Mouse (Mus musculus) CH12.LX (cell line): ENCODE data around the gene Nrn1. TPM values are rescaled to one million over a fixed set of nuclear protein-coding genes. Genes with fewer than 3 reads are reported as not detected.

ENCODE experiments used
- DNase-seq: peaks from one replicate; pipeline ENCODE4 v3.0.0-alpha.2; 2013; ENCODE audit errors: extremely low read depth
- H3K27ac ChIP-seq: 2 replicates; pipeline ENCODE4 v1.5.1; 2012; ENCODE audit warnings: low read depth, mild to moderate bottlenecking, control low read depth, moderate library complexity; ENCODE audit not compliant: insufficient read depth
- H3K27me3 ChIP-seq: replicated peaks from 2 replicates; pipeline ENCODE3; 2012; ENCODE audit warnings: inconsistent platforms
- H3K36me3 ChIP-seq, 2 experiments: replicated peaks in 1 of 2; 2 replicates each; pipeline versions ENCODE3 to v1.6.1; 2012; ENCODE audit warnings: inconsistent platforms in 1 of 2, low read length in 1 of 2, mild to moderate bottlenecking in 1 of 2, mixed read lengths in 1 of 2, moderate library complexity in 1 of 2; ENCODE audit not compliant: control insufficient read depth in 1 of 2, insufficient read depth in 1 of 2
- H3K4me1 ChIP-seq, 2 experiments: 2 replicates each; pipeline ENCODE4 v1.6.1; 2012; ENCODE audit warnings: inconsistent platforms in 1 of 2, moderate library complexity in 1 of 2; ENCODE audit not compliant: insufficient read depth in 2 of 2, control insufficient read depth in 1 of 2
- H3K4me2 ChIP-seq: 2 replicates; pipeline ENCODE4 v1.6.1; 2012; ENCODE audit warnings: low read depth, mild to moderate bottlenecking, control low read depth; ENCODE audit not compliant: poor library complexity, insufficient read depth, severe bottlenecking
- H3K4me3 ChIP-seq, 3 experiments: fragments of 150-350 bp in 1 of 3; sonication (generic) in 1 of 3; replicated peaks in 1 of 3; 2 replicates each; pipeline versions ENCODE3 to v1.5.1; 2011 to 2012; ENCODE audit warnings: low read depth in 2 of 3, low read length in 2 of 3, mild to moderate bottlenecking in 2 of 3, moderate library complexity in 2 of 3, control low read depth in 1 of 3, improper control_type of control experiment in 1 of 3, inconsistent platforms in 1 of 3, mixed read lengths in 1 of 3; ENCODE audit not compliant: poor library complexity in 1 of 3
- H3K79me2 ChIP-seq: replicated peaks from 2 replicates; pipeline ENCODE4 v1.6.1; 2012; ENCODE audit warnings: mild to moderate bottlenecking, moderate library complexity; ENCODE audit not compliant: control insufficient read depth, poor library complexity, insufficient read depth, severe bottlenecking; ENCODE audit errors: extremely low read depth
- H3K9ac ChIP-seq: 2 replicates; pipeline ENCODE4 v1.6.1; 2012; ENCODE audit warnings: low read depth, mild to moderate bottlenecking, control low read depth, moderate library complexity; ENCODE audit not compliant: insufficient read depth
- H3K9me3 ChIP-seq: replicated peaks from 2 replicates; pipeline ENCODE3; 2012; ENCODE audit warnings: low read length, inconsistent platforms, mixed read lengths
- BHLHE40 ChIP-seq: IDR thresholded peaks from 2 replicates; pipeline ENCODE4 v1.6.1; 2011; ENCODE audit warnings: mild to moderate bottlenecking, low read depth, low read length, improper control_type of control experiment
- CHD1 ChIP-seq: IDR thresholded peaks from 2 replicates; pipeline ENCODE4 v1.6.1; 2012; ENCODE audit warnings: low read depth, low read length, improper control_type of control experiment, inconsistent platforms
- CHD2 ChIP-seq: IDR thresholded peaks from 2 replicates; pipeline ENCODE4 v1.6.1; 2011; ENCODE audit warnings: low read length, improper control_type of control experiment
- CTCF ChIP-seq, 2 experiments: IDR thresholded peaks in 1 of 2; conservative IDR thresholded peaks in 1 of 2; 2 replicates each; pipeline ENCODE4 v1.5.1; 2011 to 2012; ENCODE audit warnings: low read depth in 2 of 2, low read length in 2 of 2, improper control_type of control experiment in 1 of 2, inconsistent platforms in 1 of 2, mild to moderate bottlenecking in 1 of 2, moderate library complexity in 1 of 2
- EP300 ChIP-seq: IDR thresholded peaks from 2 replicates; pipeline ENCODE4 v1.6.1; 2011; ENCODE audit warnings: low read length, improper control_type of control experiment
- JUN ChIP-seq: IDR thresholded peaks from 2 replicates; pipeline ENCODE4 v1.6.1; 2011; ENCODE audit warnings: low read depth, mild to moderate bottlenecking, low read length, improper control_type of control experiment, moderate library complexity; ENCODE audit not compliant: insufficient read depth
- JUND ChIP-seq: conservative IDR thresholded peaks from 2 replicates; pipeline ENCODE4 v1.6.1; 2011; ENCODE audit warnings: low read depth, low read length, improper control_type of control experiment
- KAT2A ChIP-seq: IDR thresholded peaks from 2 replicates; pipeline ENCODE4 v1.6.1; 2012; ENCODE audit warnings: low read length, improper control_type of control experiment, inconsistent platforms; ENCODE audit not compliant: insufficient replicate concordance
- MAX ChIP-seq: IDR thresholded peaks from 2 replicates; pipeline ENCODE4 v1.6.1; 2011; ENCODE audit warnings: low read length, improper control_type of control experiment
- MYC ChIP-seq: IDR thresholded peaks from 2 replicates; pipeline ENCODE4 v1.6.1; 2011; ENCODE audit warnings: low read depth, mild to moderate bottlenecking, improper control_type of control experiment, low read length
- NELFE ChIP-seq: IDR thresholded peaks from 2 replicates; pipeline ENCODE4 v1.6.1; 2011; ENCODE audit warnings: low read depth, low read length, improper control_type of control experiment
- PAX5 ChIP-seq: IDR thresholded peaks from 2 replicates; pipeline ENCODE4 v1.6.1; 2012; ENCODE audit warnings: low read length, inconsistent platforms, mixed read lengths
- RCOR1 ChIP-seq: conservative IDR thresholded peaks from 2 replicates; pipeline ENCODE4 v1.6.1; 2012; ENCODE audit warnings: low read depth, mild to moderate bottlenecking, inconsistent platforms, low read length, improper control_type of control experiment
- SIN3A ChIP-seq: IDR thresholded peaks from 2 replicates; pipeline ENCODE4 v1.6.1; 2012; ENCODE audit warnings: low read length, improper control_type of control experiment, inconsistent platforms
- SMC3 ChIP-seq: IDR thresholded peaks from 2 replicates; pipeline ENCODE4 v1.6.1; 2011; ENCODE audit warnings: low read depth, low read length, improper control_type of control experiment
- TCF12 ChIP-seq: IDR thresholded peaks from 2 replicates; pipeline ENCODE4 v1.6.1; 2014; ENCODE audit warnings: low read depth, mild to moderate bottlenecking, inconsistent platforms, low read length, improper control_type of control experiment
- USF1 ChIP-seq: IDR thresholded peaks from 2 replicates; pipeline ENCODE4 v1.6.1; 2014; ENCODE audit warnings: low read depth, mild to moderate bottlenecking, inconsistent platforms, low read length, improper control_type of control experiment
- ZC3H11A ChIP-seq: IDR thresholded peaks from 2 replicates; pipeline ENCODE4 v1.6.1; 2012; ENCODE audit warnings: low read depth, mild to moderate bottlenecking, inconsistent platforms, low read length, improper control_type of control experiment
- ZMIZ1 ChIP-seq: IDR thresholded peaks from 2 replicates; pipeline ENCODE4 v1.6.1; 2012; ENCODE audit warnings: low read depth, mild to moderate bottlenecking, inconsistent platforms, low read length, improper control_type of control experiment
- ZNF384 ChIP-seq: IDR thresholded peaks from 2 replicates; pipeline ENCODE4 v1.6.1; 2012; ENCODE audit warnings: low read depth, low read length, improper control_type of control experiment, inconsistent platforms
- dilution Hi-C: fragments of 300-500 bp; cut with MboI; formaldehyde crosslinking; loops from 2 replicates; pipeline ENCODE4 v1.14.3; 2020; ENCODE audit warnings: low sequenced_read_pairs; ENCODE audit not compliant: extremely low pct_unique_long_range_greater_than_20kb, extremely low pct_ligation_motif_present
- in situ Hi-C: fragments of 300-500 bp; cut with MboI; formaldehyde crosslinking; loops from 3 replicates; pipeline ENCODE4 v1.14.3; 2019; ENCODE audit warnings: low sequenced_read_pairs, low pct_ligation_motif_present, low pct_unique_long_range_greater_than_20kb, mixed read lengths
- polyA plus RNA-seq: library from polyadenylated mRNA; unstranded; fragments of >175 nt; gene quantifications from 2 replicates; pipeline ENCODE4 v1.2.1, GENCODE M21; 2012; ENCODE audit warnings: low read depth; ENCODE audit not compliant: insufficient read length
- total RNA-seq, 2 experiments: library from RNA; depleted of rRNA; stranded (reverse); fragments of 300-350 nt in 1 of 2; fragments of >200 nt in 1 of 2; gene quantifications; 2 replicates each; pipeline ENCODE4 v1.2.3; 2012 to 2014

The Nrn1 gene
- total and polyA plus RNA-seq, 3 experiments: not detected

GRCm38 (mm10) chr13:36733989-36734690 is 791 bp downstream of the Nrn1 start:
- H3K4me3 ChIP-seq: no peak overlapping the region
- no peaks in the 10 kb centered on the region for H3K36me3 ChIP-seq
- H3K27me3 ChIP-seq: no peaks in the 10 kb centered on the region
- H3K4me1 ChIP-seq: no peaks in the 10 kb centered on the region
- no peak overlapping the region for H3K4me2 ChIP-seq
- H3K79me2 ChIP-seq: no peaks in the 10 kb centered on the region
- no peaks in the 10 kb centered on the region for H3K9me3 ChIP-seq
- no peak overlapping the region for H3K27ac ChIP-seq
- TF ChIP-seq EP300 (no peak), JUND (no peak), ZNF384 (no peak), JUN (no peak), USF1 (no peak)
- TF ChIP-seq, all 38 proteins: peak for 0
- in situ Hi-C loops (no loop called here), dilution Hi-C loops (no loop called here)
- DNase-seq: no peak
- no peak overlapping the region for H3K9ac ChIP-seq

DNA sequence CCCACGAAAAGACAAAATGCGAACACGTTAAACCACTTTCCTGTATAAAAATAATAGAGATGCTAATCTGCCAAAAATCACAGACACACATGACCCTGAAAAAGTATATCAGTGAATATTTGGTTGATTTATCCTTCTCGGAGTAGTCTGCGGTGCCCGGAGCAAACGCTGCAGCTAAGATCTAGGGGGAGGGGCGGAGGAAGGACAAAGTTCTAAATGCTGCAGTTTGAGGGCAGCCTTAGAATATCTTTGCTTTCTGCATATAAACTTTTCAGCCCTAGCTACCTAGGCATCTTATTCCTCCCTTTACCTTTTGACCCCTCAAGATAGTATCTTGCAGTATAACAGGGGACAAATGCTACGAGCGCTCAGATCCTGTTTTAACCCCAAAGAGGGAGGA is 1.4 kb downstream of the Nrn1 start:
- DNase-seq: no peak
- no peaks in the 10 kb centered on the region for H3K4me1 ChIP-seq
- H3K79me2 ChIP-seq: no peaks in the 10 kb centered on the region
- H3K4me2 ChIP-seq: no peak overlapping the region
- dilution Hi-C loops: no loop called here
- no peak overlapping the region for H3K9ac ChIP-seq
- no peak overlapping the region for H3K4me3 ChIP-seq
- no peak overlapping the region for H3K27ac ChIP-seq
- no peaks in the 10 kb centered on the region for H3K36me3 ChIP-seq
- H3K9me3 ChIP-seq: no peaks in the 10 kb centered on the region
- TF ChIP-seq KAT2A (no peak), CHD2 (no peak), ZC3H11A (no peak), CTCF (conservative IDR thresholded peaks at IDR 0.05 in 1 of 2, IDR thresholded peaks at IDR 0.05 in 1 of 2; ENCODE audit: low read depth in 2 of 2, low read length in 2 of 2) (no peak), BHLHE40 (no peak), SIN3A (no peak), JUND (no peak), MYC (no peak), RCOR1 (no peak), TCF12 (no peak), CHD1 (no peak), MAX (no peak), PAX5 (no peak), SMC3 (no peak), ZMIZ1 (no peak), NELFE (no peak)
- in situ Hi-C loops: no loop called here
- H3K27me3 ChIP-seq: no peaks in the 10 kb centered on the region
